Mouse (Mus musculus): ENCODE data around the gene P2ry14.

GRCm38 (mm10) chr3:59141507-59142305 lies 11.7 kb downstream of the P2ry14 start:
- TF ChIP-seq CTCF (IDR thresholded peaks at IDR 0.05; ENCODE audit: borderline replicate concordance, control insufficient read depth, extremely low read depth, insufficient read depth, low read length, poor library complexity) = no peak
- no peak for TF ChIP-seq POLR2A (IDR thresholded peaks at IDR 0.05; ENCODE audit: control insufficient read depth, extremely low read depth, insufficient read depth, low read length, poor library complexity)
